Mouse (Mus musculus) heart, adult 2 months (tissue): ENCODE measurements at regions not wholly inside any gene's neighbourhood (a gene's known extent, or its start where the extent isn't known, plus 50 kb on each side); places are given as distances from the start of the nearest gene placed in this dataset.

ENCODE experiments used
- DNase-seq, 2 experiments: peaks; one replicate each; pipeline ENCODE4 v3.0.0; 2021
- H3K27ac ChIP-seq: fragments of 200-600 bp; 2 replicates; pipeline ENCODE4 v1.8.1; 2022
- H3K27me3 ChIP-seq: fragments of 200-500 bp; 2 replicates; pipeline ENCODE4 v1.6.1; 2012; ENCODE audit warnings: mild to moderate bottlenecking, low read length, inconsistent platforms, mixed read lengths; ENCODE audit not compliant: control insufficient read depth, insufficient read depth
- H3K36me3 ChIP-seq: fragments of 200-500 bp; 2 replicates; pipeline ENCODE4 v1.6.1; 2012; ENCODE audit warnings: low read length, inconsistent platforms; ENCODE audit not compliant: control insufficient read depth, insufficient read depth
- H3K4me1 ChIP-seq: fragments of 200-500 bp; 2 replicates; pipeline ENCODE4 v1.6.1; 2011; ENCODE audit warnings: low read length; ENCODE audit not compliant: control insufficient read depth, insufficient read depth
- H3K4me3 ChIP-seq: fragments of 200-600 bp; 2 replicates; pipeline ENCODE4 v1.8.1; 2022
- H3K79me2 ChIP-seq: fragments of 200-500 bp; replicated peaks from 2 replicates; pipeline ENCODE4 v1.6.1; 2012; ENCODE audit warnings: mild to moderate bottlenecking, inconsistent platforms, low read length, moderate library complexity, mixed read lengths; ENCODE audit not compliant: control insufficient read depth, insufficient read depth
- H3K9ac ChIP-seq: fragments of 200-500 bp; 2 replicates; pipeline ENCODE4 v1.6.1; 2012; ENCODE audit warnings: low read depth, mild to moderate bottlenecking, control low read depth, inconsistent platforms, low read length, mixed read lengths
- CTCF ChIP-seq: fragments of 200-600 bp; IDR thresholded peaks from 2 replicates; pipeline ENCODE4 v1.8.1; 2022; ENCODE audit warnings: antibody characterized with exemption, mild to moderate bottlenecking, moderate library complexity
- EP300 ChIP-seq: fragments of 200-500 bp; IDR thresholded peaks from 2 replicates; pipeline ENCODE4 v1.6.1; 2011; ENCODE audit warnings: low read depth, low read length, control low read depth; ENCODE audit not compliant: insufficient read depth
- POLR2A ChIP-seq: fragments of 200-500 bp; IDR thresholded peaks from 2 replicates; pipeline ENCODE4 v1.6.1; 2011; ENCODE audit warnings: mild to moderate bottlenecking, low read depth, low read length, control low read depth; ENCODE audit not compliant: insufficient read depth
- WGBS: fragments of 180-500 bp; shearing (Covaris S2); methylation state at CpG from one replicate; pipeline ENCODE4 v1.1.7; 2018; 5-methylcytosine and 5-hydroxymethylcytosine counted together
- intact Hi-C: fragments of 180-260 bp; cut with DNase I; formaldehyde crosslinking; loops from one replicate; pipeline ENCODE4 v1.15.1; 2025

- Histone ChIP-seq H3K9ac (no peak overlapping the region), H3K27me3 (no peaks in the 10 kb centered on the region), H3K27ac (no peak overlapping the region), H3K36me3 (no peaks in the 10 kb centered on the region), H3K4me3 (no peak overlapping the region), H3K4me1 (no peaks in the 10 kb centered on the region), H3K79me2 (no peaks in the 10 kb centered on the region)
- 82% methylated on average over 3 of the region's 3 CpGs for WGBS
- intact Hi-C loops, result no loop called here
- no peak for DNase-seq
- TF ChIP-seq CTCF, result no peak
- TF ChIP-seq POLR2A, result no peak
- no peak for TF ChIP-seq EP300
These were observed 185.9 kb upstream of the Bcl6 start for GRCm38 (mm10) chr16:24174595-24174994.

DNA sequence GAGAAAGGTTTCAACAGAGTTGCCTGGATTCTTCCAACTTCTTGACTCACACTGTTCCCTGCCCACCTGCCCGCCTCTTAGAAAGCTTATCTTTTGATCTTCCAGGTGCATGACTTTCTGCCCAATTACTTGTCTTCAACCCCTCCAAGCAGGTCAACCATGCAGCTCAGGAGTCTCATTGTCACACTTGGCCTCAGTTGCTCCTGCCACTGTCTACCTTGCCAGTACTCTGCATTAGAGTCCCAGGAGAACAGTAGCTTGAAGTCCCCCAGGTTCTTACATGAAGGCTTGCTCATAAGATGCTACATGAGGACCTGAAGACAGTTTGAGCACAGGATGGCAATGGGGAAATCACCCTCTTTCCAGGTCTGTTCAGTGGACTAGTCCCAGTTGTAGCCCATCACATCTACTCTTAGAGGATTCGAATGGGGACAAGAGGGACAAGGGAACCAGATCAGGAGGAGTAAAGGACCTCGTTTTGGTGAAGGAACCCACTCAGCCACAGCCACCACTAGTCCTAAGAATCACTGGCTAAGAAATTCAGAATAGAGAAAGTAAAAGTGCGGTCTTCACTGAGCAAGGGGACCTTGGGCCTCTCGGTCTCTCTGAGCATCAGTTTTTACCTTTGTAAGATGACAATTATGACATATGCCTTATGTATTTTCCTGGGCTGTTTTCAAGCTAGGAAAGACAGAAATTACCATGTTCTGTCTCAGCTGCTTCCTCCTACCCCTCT lies 185.3 kb upstream of the Bcl6 start:
- WGBS, result 91% methylated on average over 5 of the region's 5 CpGs
- Histone ChIP-seq H3K36me3 (no peaks in the 10 kb centered on the region), H3K79me2 (no peaks in the 10 kb centered on the region), H3K27ac (no peak overlapping the region), H3K4me3 (no peak overlapping the region), H3K4me1 (no peaks in the 10 kb centered on the region), H3K27me3 (no peaks in the 10 kb centered on the region), H3K9ac (no peak overlapping the region)
- TF ChIP-seq CTCF (no peak), EP300 (no peak), POLR2A (no peak)
- intact Hi-C loops, result no loop called here
- DNase-seq, result no peak

- Histone ChIP-seq H3K79me2 (no peaks in the 10 kb centered on the region), H3K27me3 (no peaks in the 10 kb centered on the region), H3K36me3 (no peaks in the 10 kb centered on the region), H3K9ac (no peak overlapping the region), H3K4me3 (no peak overlapping the region), H3K4me1 (no peaks in the 10 kb centered on the region), H3K27ac (no peak overlapping the region)
- 78% methylated on average over 2 of the region's 2 CpGs for WGBS
- intact Hi-C loops, result no loop called here
- TF ChIP-seq EP300, result no peak
- TF ChIP-seq CTCF, result no peak
- TF ChIP-seq POLR2A, result no peak
- no peak for DNase-seq
These were observed 184.0 kb upstream of the Bcl6 start for GRCm38 (mm10) chr16:24172653-24173052.

GRCm38 (mm10) chr16:24172065-24172464 lies 183.4 kb upstream of the Bcl6 start:
- intact Hi-C loops, result no loop called here
- TF ChIP-seq CTCF (no peak), POLR2A (no peak), EP300 (no peak)
- Histone ChIP-seq H3K4me1 (no peaks in the 10 kb centered on the region), H3K36me3 (no peaks in the 10 kb centered on the region), H3K27me3 (no peaks in the 10 kb centered on the region), H3K79me2 (no peaks in the 10 kb centered on the region), H3K4me3 (no peak overlapping the region), H3K27ac (no peak overlapping the region), H3K9ac (no peak overlapping the region)
- WGBS, result 88% methylated on average over 5 of the region's 5 CpGs
- DNase-seq, result no peak

- TF ChIP-seq EP300, result no peak
- TF ChIP-seq POLR2A, result no peak
- no peak for TF ChIP-seq CTCF
- Histone ChIP-seq H3K4me1 (no peaks in the 10 kb centered on the region), H3K27ac (no peak overlapping the region), H3K4me3 (no peak overlapping the region), H3K36me3 (no peaks in the 10 kb centered on the region), H3K79me2 (no peaks in the 10 kb centered on the region), H3K9ac (no peak overlapping the region), H3K27me3 (no peaks in the 10 kb centered on the region)
- intact Hi-C loops, result no loop called here
- 72% methylated on average over 4 of the region's 4 CpGs for WGBS
- no peak for DNase-seq
These were observed 182.5 kb upstream of the Bcl6 start for GRCm38 (mm10) chr16:24171161-24171560.

DNA sequence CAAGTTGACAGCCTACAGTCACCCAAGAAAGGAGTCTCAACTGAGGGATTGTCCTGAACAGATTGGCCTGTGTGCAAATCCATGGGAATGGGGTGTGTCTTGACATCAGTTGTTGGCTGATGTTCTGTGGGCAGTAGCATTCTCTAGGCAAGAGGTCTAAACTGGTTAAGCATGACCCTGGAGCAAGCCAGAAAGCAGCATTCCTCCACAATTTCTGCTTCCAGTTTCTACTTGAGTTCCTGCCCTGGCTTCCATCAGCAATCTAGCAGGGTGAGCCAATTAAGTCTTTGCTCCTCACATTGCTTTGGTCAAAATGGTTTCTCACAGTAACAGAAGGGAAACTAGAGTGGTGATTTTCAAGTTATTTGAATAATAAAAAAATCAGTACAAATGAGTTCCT lies 177.8 kb upstream of the Bcl6 start:
- intact Hi-C loops, result no loop called here
- no peaks in the 10 kb centered on the region for H3K4me1 ChIP-seq
- TF ChIP-seq POLR2A (no peak), EP300 (no peak), CTCF (no peak)
- no peak overlapping the region for H3K9ac ChIP-seq
- no peaks in the 10 kb centered on the region for H3K79me2 ChIP-seq
- no peak overlapping the region for H3K27ac ChIP-seq
- no peak for DNase-seq
- H3K4me3 ChIP-seq, result no peak overlapping the region
- H3K27me3 ChIP-seq, result no peaks in the 10 kb centered on the region
- no peaks in the 10 kb centered on the region for H3K36me3 ChIP-seq
